ENCODE assay signal across 18 mouse cellular contexts in genomic region chr11:104778796-104779195, GRCm38 (mm10).
"Had no signal": no experiment of that assay in that cellular context is flagged by ENCODE, and none has a peak within 500 bp of the region (broad histone marks: within the 10 kb centered on the region; RNA-seq: fewer than 3 reads in every experiment).

No protein-coding gene starts in this region.

- H3K4me3 ChIP-seq: lung, embryonic 15.5 days; megakaryocyte, embryonic 14.5 days; midbrain, embryonic 12.5 days; neural tube, embryonic 12.5 days; stomach, embryonic 15.5 days had no signal

- H3K36me3 ChIP-seq: lung, embryonic 15.5 days; midbrain, embryonic 12.5 days; neural tube, embryonic 12.5 days; stomach, embryonic 15.5 days had no signal

- H3K9ac ChIP-seq: liver, postnatal 0 days; lung, embryonic 15.5 days; midbrain, embryonic 12.5 days; neural tube, embryonic 12.5 days; stomach, embryonic 15.5 days had no signal

- H3K4me2 ChIP-seq: lung, embryonic 15.5 days; midbrain, embryonic 12.5 days; neural tube, embryonic 12.5 days; stomach, embryonic 15.5 days had no signal

- ATAC-seq: liver, postnatal 0 days; lung, postnatal 0 days; midbrain, embryonic 16.5 days had no signal

- H3K27ac ChIP-seq: lung, embryonic 15.5 days; macrophage; midbrain, embryonic 12.5 days; neural tube, embryonic 12.5 days; stomach, embryonic 15.5 days; stomach, postnatal 0 days had no signal

- DNase-seq: liver, postnatal 0 days; lung, adult 2 months; lung, postnatal 14 days; lung, postnatal 36 days; midbrain, embryonic 14.5 days; right cerebral cortex, postnatal 14 days; thymus, adult 2 months; thymus, postnatal 25 days; thymus, postnatal 4 days had no signal

- H3K4me1 ChIP-seq: lung, embryonic 15.5 days; megakaryocyte, embryonic 14.5 days; midbrain, embryonic 12.5 days; neural tube, embryonic 12.5 days; stomach, embryonic 15.5 days had no signal

- H3K27me3 ChIP-seq: lung, embryonic 15.5 days; megakaryocyte, embryonic 14.5 days; midbrain, embryonic 12.5 days; neural tube, embryonic 12.5 days; stomach, embryonic 15.5 days had no signal

- H3K9me3 ChIP-seq: lung, embryonic 15.5 days; megakaryocyte, embryonic 14.5 days; midbrain, embryonic 12.5 days; neural tube, embryonic 12.5 days; stomach, embryonic 15.5 days had no signal
